In the genomic region with DNA sequence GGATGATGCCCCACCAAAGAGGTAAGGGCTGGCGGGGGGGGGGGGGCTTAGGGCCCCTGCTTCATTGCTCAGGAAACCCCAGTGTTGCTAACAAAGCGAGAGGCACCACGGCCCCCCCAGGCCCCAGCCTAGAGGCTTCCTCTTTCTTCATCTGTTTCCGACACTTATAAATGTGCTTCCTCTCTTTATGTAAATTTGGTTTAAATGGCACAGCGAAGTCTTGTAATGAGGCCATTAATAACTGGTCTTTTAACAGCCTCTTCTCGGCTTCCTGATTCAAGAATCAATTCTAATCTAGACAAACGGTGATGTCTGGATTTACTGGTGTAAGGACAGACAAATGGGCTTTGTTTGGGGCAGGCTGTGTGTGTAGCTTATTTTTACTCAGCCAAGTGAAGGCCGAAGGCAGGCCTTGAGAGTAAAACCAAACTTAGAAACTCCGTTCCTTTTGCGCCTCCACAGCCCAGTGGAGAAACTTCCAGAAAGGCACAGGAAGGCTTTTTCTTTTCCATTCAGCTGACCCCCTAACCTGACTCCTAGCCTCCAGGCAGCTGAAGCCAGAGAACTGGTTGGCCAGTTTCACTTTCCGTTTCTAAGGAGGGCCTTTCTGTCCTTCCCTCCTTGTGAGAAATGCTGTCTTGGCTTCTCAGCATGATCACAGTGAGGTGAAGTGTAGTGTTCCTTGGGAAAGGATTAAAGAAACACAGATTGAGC, we compare ENCODE assay signal across 8 mouse cellular contexts. TPM values are rescaled to one million over a fixed set of nuclear protein-coding genes. Genes with fewer than 3 reads are reported as not detected.
DNase-seq lines count a peak whose midpoint lies in the region; ATAC-seq and TF ChIP-seq lines count a peak whose summit lies in the region.

No protein-coding gene starts in this region.

- H3K36me3 ChIP-seq in heart, adult 2 months (ENCODE audit: control insufficient read depth, insufficient read depth, low read length): no peaks in the 10 kb centered on the region
- H3K36me3 ChIP-seq in kidney, adult 2 months (ENCODE audit: control insufficient read depth, insufficient read depth, low read length): no peaks in the 10 kb centered on the region
- no peaks in the 10 kb centered on the region for H3K36me3 ChIP-seq in lung, embryonic 16.5 days (ENCODE audit: control insufficient read depth, insufficient read depth, low read length)
- H3K36me3 ChIP-seq in stomach, postnatal 0 days (ENCODE audit: control insufficient read depth, insufficient read depth, low read length): no peaks in the 10 kb centered on the region

- H3K4me2 ChIP-seq in lung, embryonic 16.5 days (ENCODE audit: low read depth, low read length): peak overlapping the region; percentile 48
- H3K4me2 ChIP-seq in stomach, postnatal 0 days (replicated peaks; ENCODE audit: low read depth): peak overlapping the region; percentile 14; the same call in 1 of the 2 replicates

- intact Hi-C loops in heart, adult 2 months (cut with DNase I): no loop called here

- H3K27ac ChIP-seq in heart, adult 2 months: peak overlapping the region; percentile 54
- H3K27ac ChIP-seq in kidney, adult 2 months (ENCODE audit: insufficient read depth, low read depth, low read length): peak overlapping the region; percentile 56
- peak overlapping the region; percentile 84 for H3K27ac ChIP-seq in lung, embryonic 16.5 days (ENCODE audit: low read length)
- peak overlapping the region; percentile 73; the same call in 1 of the 2 replicates for H3K27ac ChIP-seq in stomach, postnatal 0 days (replicated peaks)

- no peaks in the 10 kb centered on the region for H3K79me2 ChIP-seq in heart, adult 2 months (replicated peaks; ENCODE audit: control insufficient read depth, insufficient read depth, low read length)

- TF ChIP-seq EP300 in heart, adult 2 months (IDR thresholded peaks at IDR 0.05; ENCODE audit: insufficient read depth, low read depth, low read length): no peak
- no peak for TF ChIP-seq EP300 in stomach, postnatal 0 days (optimal IDR thresholded peaks at IDR 0.05)

- no peak overlapping the region for H3K9ac ChIP-seq in heart, adult 2 months (ENCODE audit: low read depth, low read length)
- H3K9ac ChIP-seq in lung, embryonic 16.5 days (ENCODE audit: low read length): peak overlapping the region; percentile 43; the same call in 1 of the 2 replicates
- H3K9ac ChIP-seq in stomach, postnatal 0 days (ENCODE audit: low read length): no peak overlapping the region

- DNase-seq in ovary, adult 18-20 months (ENCODE audit: low spot score): peak; percentile 44
- DNase-seq in ovary, postnatal 14 days (ENCODE audit: low spot score): no peak
- peak in 1 of 2 experiments; percentile 68 for DNase-seq in heart, adult 2 months
- DNase-seq in kidney, adult 2 months: peak; percentile 62
- no peak for DNase-seq in stomach, postnatal 0 days (ENCODE audit: low spot score)
- no peak for DNase-seq in layer of hippocampus, adult 8-10 months (ENCODE audit: low spot score in 2 of 2)
- DNase-seq in MN1 (ENCODE audit: low spot score): no peak

- no peak for TF ChIP-seq POLR2A in heart, adult 2 months (IDR thresholded peaks at IDR 0.05; ENCODE audit: insufficient read depth, low read depth, low read length)
- TF ChIP-seq POLR2A in kidney, adult 2 months (IDR thresholded peaks at IDR 0.05; ENCODE audit: low read depth, low read length): no peak

- no peaks in the 10 kb centered on the region for H3K9me3 ChIP-seq in lung, embryonic 16.5 days (ENCODE audit: control insufficient read depth, low read length)
- no peaks in the 10 kb centered on the region for H3K9me3 ChIP-seq in stomach, postnatal 0 days (ENCODE audit: control insufficient read depth, low read length)

- 41% methylated on average over 11 of the region's 11 CpGs for WGBS in heart, adult 2 months
- WGBS in kidney, adult 2 months: 58% methylated on average over 11 of the region's 11 CpGs
- WGBS in lung, embryonic 16.5 days: 39% methylated on average over 11 of the region's 11 CpGs
- WGBS in stomach, postnatal 0 days: 49% methylated on average over 11 of the region's 11 CpGs

- ATAC-seq in lung, embryonic 16.5 days (ENCODE audit: low read depth): peak; percentile 51
- 0 out of 2 replicates have a peak, but pooled peaks have one; percentile 42 for ATAC-seq in stomach, postnatal 0 days (ENCODE audit: low FRiP score, low TSS enrichment)

- 0 out of 2 replicates have a peak overlapping the region, but pooled peaks have one; percentile 7 for H3K4me3 ChIP-seq in heart, adult 2 months
- H3K4me3 ChIP-seq in kidney, adult 2 months (ENCODE audit: insufficient read depth, low read depth, low read length): no peak overlapping the region
- peak overlapping the region; percentile 10; the same call in 1 of the 2 replicates for H3K4me3 ChIP-seq in lung, embryonic 16.5 days (ENCODE audit: low read length)
- no peak overlapping the region for H3K4me3 ChIP-seq in stomach, postnatal 0 days (ENCODE audit: low read depth, low read length)

- H3K4me1 ChIP-seq in heart, adult 2 months (ENCODE audit: control insufficient read depth, insufficient read depth, low read length): no peaks in the 10 kb centered on the region; the same call in 1 of the 2 replicates
- H3K4me1 ChIP-seq in kidney, adult 2 months (ENCODE audit: control insufficient read depth, insufficient read depth, low read length): no peaks in the 10 kb centered on the region
- peaks cover 13% of the 10 kb centered on the region for H3K4me1 ChIP-seq in lung, embryonic 16.5 days (replicated peaks; ENCODE audit: control insufficient read depth, insufficient read depth, low read length)
- H3K4me1 ChIP-seq in stomach, postnatal 0 days (replicated peaks; ENCODE audit: control insufficient read depth, insufficient read depth): no peaks in the 10 kb centered on the region

- no peaks in the 10 kb centered on the region for H3K27me3 ChIP-seq in heart, adult 2 months (ENCODE audit: control insufficient read depth, insufficient read depth, low read length)
- H3K27me3 ChIP-seq in kidney, adult 2 months (replicated peaks; ENCODE audit: control insufficient read depth, insufficient read depth, low read length): no peaks in the 10 kb centered on the region
- no peaks in the 10 kb centered on the region for H3K27me3 ChIP-seq in lung, embryonic 16.5 days (ENCODE audit: control insufficient read depth, insufficient read depth, low read depth, low read length)
- no peaks in the 10 kb centered on the region for H3K27me3 ChIP-seq in stomach, postnatal 0 days (ENCODE audit: control insufficient read depth, insufficient read depth, low read length)

- no peak for TF ChIP-seq CTCF in heart, adult 2 months (IDR thresholded peaks at IDR 0.05)
- no peak for TF ChIP-seq CTCF in kidney, adult 2 months (conservative IDR thresholded peaks at IDR 0.05; ENCODE audit: insufficient read depth, insufficient read length, low read depth, low read length)
- TF ChIP-seq CTCF in stomach, postnatal 0 days (IDR thresholded peaks at IDR 0.05; ENCODE audit: low read depth): no peak

RNA-seq across cellular contexts. Expression of gene Pik3ap1, which starts 39.7 kb away (rescaled TPM):
- total RNA-seq in heart, adult 2 months (2021): 1 to 10 TPM; 1.3 to 2.0 TPM
- polyA plus RNA-seq in heart, adult 2 months (2012; rRNA removed): 1.9 and 2.0 TPM in 2 replicates
- 1.3 and 2.9 TPM in 2 replicates for polyA plus RNA-seq in kidney, adult 2 months (2012; rRNA removed)
- polyA plus RNA-seq in lung, embryonic 16.5 days (2015; fragmentation: Nextera tagmentation; extraction: Ambion mirVana): 3.1 and 4.1 TPM in 2 replicates
- polyA plus RNA-seq in stomach, postnatal 0 days (2015; fragmentation: Nextera tagmentation; extraction: Ambion mirVana): 1.6 and 1.9 TPM in 2 replicates
- total RNA-seq in layer of hippocampus, adult 8-10 months (2022): 10 to 100 TPM in 1 of 4 experiments, 1 to 10 TPM in 3; 1.9 to 10.2 (median 5.2) TPM

Comparison
In these comparisons a context has a peak if more than half of its experiments do, and no peak if none do; other contexts are left out.
1. DNase-seq: peak in ovary, adult 18-20 months (single experiment) and kidney, adult 2 months (single experiment); none in ovary, postnatal 14 days (single experiment), stomach, postnatal 0 days (single experiment), layer of hippocampus, adult 8-10 months (0 of 2) and MN1 (single experiment).
2. H3K4me3 ChIP-seq: peak in heart, adult 2 months (single experiment) and lung, embryonic 16.5 days (single experiment); none in kidney, adult 2 months (single experiment) and stomach, postnatal 0 days (single experiment).
3. Peak in every context shown above with its lines, with median percentiles within 50 percentile points of each other: H3K27ac ChIP-seq.